Mouse (Mus musculus) erythroblast, embryonic 14.5 days (primary cell): ENCODE data around the gene Senp2. TPM values are rescaled to one million over a fixed set of nuclear protein-coding genes. Genes with fewer than 3 reads are reported as not detected.

Experiments
- H3K27me3 ChIP-seq: 2 replicates; pipeline ENCODE4 v1.6.1; 2012; ENCODE audit warnings: inconsistent platforms; ENCODE audit not compliant: control insufficient read depth
- H3K36me3 ChIP-seq: 2 replicates; pipeline ENCODE4 v1.6.1; 2012; ENCODE audit warnings: mild to moderate bottlenecking, inconsistent platforms; ENCODE audit not compliant: control insufficient read depth
- H3K4me1 ChIP-seq: 2 replicates; pipeline ENCODE4 v1.6.1; 2012; ENCODE audit warnings: inconsistent platforms; ENCODE audit not compliant: control insufficient read depth
- H3K4me3 ChIP-seq: replicated peaks from 2 replicates; pipeline ENCODE3; 2012; ENCODE audit warnings: moderate library complexity, mild to moderate bottlenecking, inconsistent platforms
- H3K9me3 ChIP-seq: 2 replicates; pipeline ENCODE4 v1.6.1; 2012; ENCODE audit warnings: low read length, inconsistent platforms, mixed read lengths; ENCODE audit not compliant: control insufficient read depth
- GATA1 ChIP-seq: IDR thresholded peaks from 2 replicates; pipeline ENCODE4 v1.6.1; 2012; ENCODE audit warnings: low read length, inconsistent platforms, mixed read lengths
- TAL1 ChIP-seq: IDR thresholded peaks from 3 replicates; pipeline ENCODE4 v1.6.1; 2012; ENCODE audit warnings: low read length, inconsistent platforms, mixed read lengths
- polyA plus RNA-seq: library from polyadenylated mRNA; stranded (reverse); fragments of >175 nt; gene quantifications from 2 replicates; pipeline ENCODE4 v1.2.3, GENCODE M21; 2012

Gene Senp2
- 1.5 TPM in 2 replicates for polyA plus RNA-seq

DNA sequence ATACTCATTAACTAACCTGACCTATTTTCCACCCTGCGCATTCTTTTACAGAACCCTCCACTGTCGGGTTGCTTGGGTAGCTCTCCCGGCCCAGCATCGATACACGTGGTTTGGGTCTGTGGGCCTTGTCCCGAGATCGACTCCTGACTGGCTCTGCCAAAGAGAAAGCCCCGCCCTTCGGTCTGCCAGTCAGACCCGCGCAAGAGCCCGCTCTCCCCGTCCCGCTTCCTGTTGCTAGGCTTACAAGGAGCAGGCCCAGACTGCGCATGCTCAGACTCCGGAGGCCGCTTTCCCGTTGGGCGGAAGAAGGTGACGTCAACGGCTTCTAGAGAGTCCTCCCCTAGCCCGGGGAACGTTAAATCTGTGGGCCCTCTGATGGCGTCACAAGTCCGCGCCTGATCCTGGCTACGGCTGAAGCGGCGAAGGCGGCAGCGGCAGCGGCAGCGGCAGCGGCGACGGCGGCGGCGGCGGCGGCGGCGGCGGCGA, at the start of gene Senp2:
Gene Senp2 (plus strand): TSS at position 386 of the 486 bp plus-strand sequence.
- Histone ChIP-seq H3K9me3 (no peaks in the 10 kb centered on the region), H3K4me3 (peak within 1 kb of the TSS; percentile 100), H3K36me3 (peaks cover 33% of the 10 kb centered on the region), H3K27me3 (peaks cover 16% of the 10 kb centered on the region), H3K4me1 (peaks cover 49% of the 10 kb centered on the region)
- TF ChIP-seq GATA1 (no peak), TAL1 (no peak)

DNA sequence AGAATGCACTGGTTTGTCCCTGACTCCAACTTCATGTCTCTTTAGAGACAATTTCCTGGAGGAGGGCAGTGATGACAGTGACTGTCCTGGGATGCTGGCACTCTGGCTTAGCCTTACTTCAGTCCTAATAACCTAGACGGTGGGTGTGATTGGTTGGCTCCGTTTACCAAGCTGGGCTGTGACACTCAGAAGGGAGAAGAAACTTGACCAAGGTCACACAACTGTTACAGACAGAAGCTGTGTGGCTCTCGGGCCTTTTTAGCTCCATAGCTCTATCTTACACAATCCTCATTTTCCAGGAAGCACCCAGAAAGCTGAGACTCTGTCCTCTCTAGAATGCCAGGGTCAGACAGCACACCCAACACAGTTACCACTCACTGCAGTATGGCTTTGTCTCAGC, 43.7 kb upstream of the Senp2 start:
- no peak overlapping the region for H3K4me3 ChIP-seq
- H3K9me3 ChIP-seq: no peaks in the 10 kb centered on the region
- no peak for TF ChIP-seq TAL1
- no peak for TF ChIP-seq GATA1
- H3K27me3 ChIP-seq: no peaks in the 10 kb centered on the region
- no peaks in the 10 kb centered on the region for H3K36me3 ChIP-seq
- no peaks in the 10 kb centered on the region for H3K4me1 ChIP-seq

DNA sequence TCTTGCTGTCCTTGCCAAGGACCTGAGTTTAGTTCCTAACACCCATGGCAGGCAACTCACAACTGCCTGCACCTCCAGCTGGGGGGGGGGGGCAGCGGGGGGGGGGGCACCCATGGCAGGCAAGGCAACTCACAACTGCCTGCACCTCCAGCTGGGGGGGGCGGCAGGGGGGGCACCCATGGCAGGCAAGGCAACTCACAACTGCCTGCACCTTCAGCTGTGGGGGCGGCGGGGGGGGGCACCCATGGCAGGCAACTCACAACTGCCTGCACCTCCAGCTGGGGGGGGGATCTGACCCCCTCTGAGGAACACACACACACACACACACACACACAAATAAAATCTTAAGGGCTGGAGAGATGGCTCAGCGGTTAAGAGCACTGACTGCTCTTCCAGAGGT, 39.4 kb upstream of the Senp2 start:
- Histone ChIP-seq H3K27me3 (no peaks in the 10 kb centered on the region; the same call in none of the 2 replicates), H3K36me3 (no peaks in the 10 kb centered on the region), H3K9me3 (no peaks in the 10 kb centered on the region), H3K4me3 (no peak overlapping the region), H3K4me1 (peaks cover 3% of the 10 kb centered on the region)
- TF ChIP-seq TAL1: no peak
- no peak for TF ChIP-seq GATA1

DNA sequence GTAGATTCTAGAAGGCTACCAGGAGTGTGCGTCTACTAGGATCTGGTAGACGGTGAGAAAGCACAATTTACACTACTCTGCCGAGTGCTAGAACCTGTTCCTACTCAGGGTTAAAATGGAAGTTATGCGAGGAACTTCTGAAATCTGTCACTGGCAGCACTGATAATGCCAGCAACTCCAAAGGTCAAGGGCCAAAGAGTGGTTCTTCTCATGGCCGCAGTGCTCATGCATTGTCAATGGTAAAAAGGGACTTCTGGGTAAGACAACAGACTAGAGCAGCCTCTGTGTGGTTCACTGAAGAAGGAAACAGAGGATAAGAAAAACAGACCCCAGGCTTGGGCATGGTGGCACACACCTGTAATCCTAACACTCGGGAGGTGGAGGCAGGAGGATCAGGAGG, 38.7 kb upstream of the Senp2 start:
- no peak overlapping the region for H3K4me3 ChIP-seq

DNA sequence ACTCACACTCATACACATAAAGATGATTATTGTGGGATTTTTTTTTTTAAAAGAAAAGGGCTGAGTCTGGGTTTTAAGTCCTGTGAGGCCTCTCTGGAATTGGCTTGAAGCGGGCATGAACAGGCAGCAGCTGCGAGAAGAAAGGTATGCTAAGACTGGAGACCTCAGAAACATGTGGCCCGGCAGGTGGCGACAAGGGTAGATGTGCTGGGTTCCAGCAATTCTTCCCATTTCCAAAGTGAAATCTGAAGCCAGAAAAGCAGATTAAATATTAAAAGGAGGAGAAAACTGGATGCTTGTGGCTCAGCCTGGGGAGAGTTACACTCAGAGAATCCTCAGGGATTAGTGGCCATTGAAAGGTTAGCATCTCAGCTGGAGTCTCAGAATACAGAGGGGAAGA, 37.8 kb upstream of the Senp2 start:
- Histone ChIP-seq H3K27me3 (peaks cover 15% of the 10 kb centered on the region), H3K9me3 (no peaks in the 10 kb centered on the region), H3K36me3 (no peaks in the 10 kb centered on the region), H3K4me1 (peaks cover 3% of the 10 kb centered on the region), H3K4me3 (no peak overlapping the region)
- TF ChIP-seq TAL1: no peak
- TF ChIP-seq GATA1: no peak

More for the DNA sequence above, 38.7 kb upstream of the Senp2 start:
- Histone ChIP-seq H3K4me1 (peaks cover 3% of the 10 kb centered on the region), H3K9me3 (no peaks in the 10 kb centered on the region), H3K36me3 (no peaks in the 10 kb centered on the region), H3K27me3 (peaks cover 6% of the 10 kb centered on the region)
- no peak for TF ChIP-seq TAL1

DNA sequence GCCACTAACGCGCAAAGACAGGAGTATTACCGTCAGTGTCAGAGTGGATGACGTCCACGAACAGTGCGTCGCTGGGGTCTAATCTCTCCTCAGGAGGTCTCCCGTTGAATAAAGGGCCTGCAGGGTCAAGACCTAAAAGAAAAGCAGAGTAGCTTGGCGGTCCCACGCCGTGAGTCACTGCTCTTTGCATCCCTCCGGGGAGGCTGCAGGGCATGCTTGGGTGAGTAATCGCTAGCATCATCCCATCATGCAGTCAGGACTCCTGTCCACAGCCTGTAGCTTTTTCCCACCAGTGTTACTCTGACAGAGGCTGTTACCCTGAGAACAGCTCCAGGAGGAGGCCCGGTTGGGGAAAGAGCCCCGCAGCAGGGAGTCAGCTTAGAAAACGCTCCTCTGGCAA, 33.1 kb upstream of the Senp2 start:
- peaks cover 3% of the 10 kb centered on the region for H3K4me1 ChIP-seq
- no peaks in the 10 kb centered on the region for H3K36me3 ChIP-seq
- H3K4me3 ChIP-seq: no peak overlapping the region
- H3K9me3 ChIP-seq: no peaks in the 10 kb centered on the region
- TF ChIP-seq GATA1 (no peak), TAL1 (no peak)
- H3K27me3 ChIP-seq: peaks cover 27% of the 10 kb centered on the region

DNA sequence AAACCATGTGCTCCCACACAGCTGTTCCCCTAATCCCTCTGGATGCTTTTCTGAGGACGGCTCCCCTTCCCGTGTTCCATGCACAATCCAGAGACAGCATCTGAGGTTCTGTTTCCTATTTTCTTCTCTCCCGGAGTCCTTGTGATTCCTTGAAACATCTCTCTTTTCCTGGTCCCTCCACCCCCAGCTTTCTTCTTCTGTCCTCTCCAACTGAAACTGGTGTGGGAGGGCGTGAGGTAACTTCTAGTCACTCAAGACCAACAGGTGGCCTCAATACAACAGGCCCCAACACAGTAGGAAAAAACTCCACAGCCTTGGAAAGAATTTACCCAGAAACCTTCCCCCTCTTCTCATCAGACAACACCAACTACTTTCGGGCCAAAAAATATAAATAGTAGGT, 31.9 kb upstream of the Senp2 start:
- Histone ChIP-seq H3K4me1 (peaks cover 3% of the 10 kb centered on the region), H3K27me3 (peaks cover 27% of the 10 kb centered on the region), H3K9me3 (no peaks in the 10 kb centered on the region), H3K4me3 (no peak overlapping the region), H3K36me3 (no peaks in the 10 kb centered on the region)
- no peak for TF ChIP-seq TAL1
- no peak for TF ChIP-seq GATA1

DNA sequence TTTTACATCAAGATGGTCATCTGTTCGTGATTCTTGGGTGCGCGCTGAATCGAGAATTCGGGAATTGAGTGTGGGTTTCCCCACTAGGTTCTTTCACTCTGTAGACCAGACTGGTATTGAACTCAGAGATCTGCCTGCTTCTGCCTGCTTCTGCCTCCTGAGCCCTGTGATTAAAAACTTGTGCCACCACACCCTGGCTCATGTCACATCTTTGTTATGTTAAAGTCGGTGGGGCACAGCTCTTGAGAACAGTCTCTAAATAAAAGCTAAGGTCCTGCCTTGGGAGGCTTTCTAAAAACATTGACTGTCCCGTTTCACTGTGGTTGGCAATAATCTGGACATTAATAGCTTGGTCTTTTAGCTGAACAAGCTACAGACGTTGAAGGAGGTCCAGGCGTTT, 26.1 kb upstream of the Senp2 start:
- Histone ChIP-seq H3K9me3 (no peaks in the 10 kb centered on the region), H3K36me3 (no peaks in the 10 kb centered on the region), H3K27me3 (no peaks in the 10 kb centered on the region), H3K4me1 (no peaks in the 10 kb centered on the region), H3K4me3 (no peak overlapping the region)
- no peak for TF ChIP-seq TAL1
- TF ChIP-seq GATA1: no peak

DNA sequence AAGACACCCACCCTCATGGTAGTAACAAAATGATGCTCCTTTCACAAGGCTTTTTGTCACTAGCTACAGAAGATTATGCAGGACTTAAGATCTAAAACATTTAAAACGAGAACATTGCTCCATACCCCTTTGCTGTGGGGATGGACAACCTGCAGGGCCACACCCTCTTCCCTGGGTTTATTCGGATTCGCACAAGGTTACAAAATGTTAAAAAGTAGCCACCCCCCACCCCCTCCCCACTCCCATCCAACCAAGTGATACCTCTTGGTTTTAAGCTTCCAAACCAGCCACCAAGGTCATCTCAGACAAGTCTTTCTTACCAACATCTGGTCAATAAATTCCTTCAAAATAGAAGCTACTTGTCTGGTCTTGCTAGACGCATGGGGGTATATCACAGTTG, 25.7 kb upstream of the Senp2 start:
- H3K36me3 ChIP-seq: no peaks in the 10 kb centered on the region
- no peak overlapping the region for H3K4me3 ChIP-seq
- no peaks in the 10 kb centered on the region for H3K9me3 ChIP-seq
- no peak for TF ChIP-seq TAL1
- TF ChIP-seq GATA1: no peak
- H3K4me1 ChIP-seq: no peaks in the 10 kb centered on the region
- H3K27me3 ChIP-seq: no peaks in the 10 kb centered on the region

DNA sequence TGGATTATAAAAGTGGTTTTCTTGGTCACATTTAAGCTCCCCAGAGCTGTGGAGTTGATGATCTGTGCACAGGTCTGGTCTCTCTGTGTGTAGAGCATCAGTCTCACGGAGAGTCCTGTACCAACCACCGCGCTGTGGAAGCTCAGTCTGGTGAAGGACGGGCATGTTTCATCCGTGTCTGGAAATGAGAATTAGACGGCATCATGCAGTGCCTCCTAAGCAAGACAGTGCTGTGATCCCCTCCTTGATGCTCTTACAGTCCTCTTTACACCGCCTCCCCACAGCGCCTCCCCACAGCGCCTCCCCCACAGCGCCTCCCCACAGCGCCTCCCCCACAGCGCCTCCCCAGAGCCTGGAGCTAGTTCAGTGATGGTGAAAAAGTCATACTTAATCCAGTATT, 25.2 kb upstream of the Senp2 start:
- Histone ChIP-seq H3K4me1 (no peaks in the 10 kb centered on the region), H3K27me3 (no peaks in the 10 kb centered on the region), H3K9me3 (no peaks in the 10 kb centered on the region), H3K4me3 (no peak overlapping the region), H3K36me3 (no peaks in the 10 kb centered on the region)
- no peak for TF ChIP-seq GATA1
- no peak for TF ChIP-seq TAL1
